Mouse (Mus musculus): Measurements from ENCODE around the gene Dnajb6. TPM values are rescaled to one million over a fixed set of nuclear protein-coding genes. Genes with fewer than 3 reads are reported as not detected.
A peak's percentile ranks its signal among the peaks of the same experiment; 100 is the strongest.
"Not testable (repeated sequence)": the region's sequence is repeated elsewhere in the genome, so short reads cannot be mapped to it uniquely, and the experiment has no call there.

Gene Dnajb6
- polyA plus RNA-seq, 1 experiment from 2014 or later: 115 TPM

DNA sequence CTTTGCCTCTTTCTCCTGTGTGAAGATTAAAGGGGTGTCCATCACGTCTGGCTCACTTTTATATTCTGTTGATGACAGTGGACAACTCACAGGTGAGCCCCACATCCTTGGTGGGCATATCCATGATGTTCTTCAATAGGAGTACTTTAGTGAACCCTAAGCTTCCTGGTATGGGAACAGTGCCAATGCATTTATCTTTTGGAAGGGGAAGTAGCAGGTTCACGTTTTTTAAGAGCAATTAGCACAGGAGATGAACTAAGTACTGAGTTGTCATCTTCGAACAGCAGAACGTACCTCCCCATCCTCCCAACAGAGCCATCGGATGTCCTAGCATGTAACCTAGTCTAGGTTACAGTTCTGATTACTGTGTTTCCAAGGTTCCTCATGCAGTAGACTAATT is 23.8 kb downstream of the Dnajb6 start:
- H3K4me1 ChIP-seq (replicated peaks): peaks cover 3% of the 10 kb centered on the region; the same call in 1 of the 2 replicates
- H3K9ac ChIP-seq: no peak overlapping the region
- no peak for ATAC-seq (ENCODE audit: insufficient number of reproducible peaks, low FRiP score)
- 71% methylated on average over 5 of the region's 5 CpGs for WGBS
- peaks cover 74% of the 10 kb centered on the region for H3K36me3 ChIP-seq
- H3K4me3 ChIP-seq: no peak overlapping the region
- no peaks in the 10 kb centered on the region for H3K9me3 ChIP-seq (replicated peaks)
- no peak overlapping the region for H3K27ac ChIP-seq (ENCODE audit: poor library complexity, severe bottlenecking)
- H3K4me2 ChIP-seq: no peak overlapping the region
- H3K27me3 ChIP-seq (replicated peaks): no peaks in the 10 kb centered on the region

DNA sequence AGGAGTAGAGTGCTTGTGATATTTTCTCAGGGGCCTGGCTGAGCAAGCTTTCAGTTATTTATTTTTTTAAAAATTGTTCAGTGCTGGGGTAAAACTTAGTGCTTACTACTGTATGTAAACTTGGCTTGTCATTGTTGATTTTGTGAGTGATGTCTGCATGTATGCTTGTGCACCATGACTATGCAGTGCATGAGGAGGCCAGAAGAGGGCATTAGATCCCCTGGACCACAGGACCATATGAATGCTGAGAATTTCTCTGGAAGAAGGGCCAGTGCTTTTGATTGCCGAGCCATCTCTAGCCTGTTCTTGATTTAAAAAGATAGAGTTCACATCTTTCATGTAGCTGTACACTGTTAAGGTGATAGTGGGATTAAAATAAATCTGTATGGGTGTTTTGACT is 35.4 kb downstream of the Dnajb6 start:
- no peaks in the 10 kb centered on the region for H3K9me3 ChIP-seq (replicated peaks)
- no peak overlapping the region for H3K4me3 ChIP-seq
- peaks cover 30% of the 10 kb centered on the region for H3K36me3 ChIP-seq
- no peaks in the 10 kb centered on the region for H3K27me3 ChIP-seq (replicated peaks)
- peaks cover 35% of the 10 kb centered on the region for H3K4me1 ChIP-seq (replicated peaks)
- no peak overlapping the region for H3K4me2 ChIP-seq
- WGBS: 85% methylated on average over 1 of the region's 1 CpGs
- no peak overlapping the region for H3K9ac ChIP-seq
- no peak for ATAC-seq (ENCODE audit: insufficient number of reproducible peaks, low FRiP score)
- no peak overlapping the region for H3K27ac ChIP-seq (ENCODE audit: poor library complexity, severe bottlenecking)

DNA sequence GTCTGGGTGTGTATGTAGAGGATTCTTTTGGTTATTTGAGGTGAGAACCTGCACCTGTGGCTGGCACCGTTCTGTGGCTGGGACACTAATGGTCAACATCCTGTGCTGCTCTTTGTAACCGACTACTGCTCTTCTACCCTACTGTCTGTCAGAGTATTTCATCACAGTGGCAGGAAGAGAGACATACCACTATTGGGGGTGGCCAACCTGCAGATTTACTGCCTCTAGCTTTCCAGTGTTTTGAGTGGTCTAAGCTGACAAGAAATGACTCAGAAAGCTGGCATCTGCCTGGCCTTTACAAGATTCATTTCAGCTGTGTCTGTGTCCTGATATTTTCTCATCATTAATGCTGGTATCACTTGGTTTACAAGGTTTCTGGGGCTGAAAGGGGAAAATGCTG is 36.5 kb downstream of the Dnajb6 start:
- Histone ChIP-seq H3K9ac (no peak overlapping the region), H3K27me3 (replicated peaks) (no peaks in the 10 kb centered on the region), H3K36me3 (peaks cover 29% of the 10 kb centered on the region), H3K27ac (ENCODE audit: poor library complexity, severe bottlenecking) (peak overlapping the region; percentile 70; the same call in 1 of the 2 replicates), H3K9me3 (replicated peaks) (no peaks in the 10 kb centered on the region), H3K4me3 (no peak overlapping the region), H3K4me1 (replicated peaks) (peaks cover 36% of the 10 kb centered on the region), H3K4me2 (0 out of 2 replicates have a peak overlapping the region, but pooled peaks have one; percentile 10)
- 48% methylated on average over 2 of the region's 2 CpGs for WGBS
- ATAC-seq (ENCODE audit: insufficient number of reproducible peaks, low FRiP score): 0 out of 2 replicates have a peak, but pooled peaks have one; percentile 27

DNA sequence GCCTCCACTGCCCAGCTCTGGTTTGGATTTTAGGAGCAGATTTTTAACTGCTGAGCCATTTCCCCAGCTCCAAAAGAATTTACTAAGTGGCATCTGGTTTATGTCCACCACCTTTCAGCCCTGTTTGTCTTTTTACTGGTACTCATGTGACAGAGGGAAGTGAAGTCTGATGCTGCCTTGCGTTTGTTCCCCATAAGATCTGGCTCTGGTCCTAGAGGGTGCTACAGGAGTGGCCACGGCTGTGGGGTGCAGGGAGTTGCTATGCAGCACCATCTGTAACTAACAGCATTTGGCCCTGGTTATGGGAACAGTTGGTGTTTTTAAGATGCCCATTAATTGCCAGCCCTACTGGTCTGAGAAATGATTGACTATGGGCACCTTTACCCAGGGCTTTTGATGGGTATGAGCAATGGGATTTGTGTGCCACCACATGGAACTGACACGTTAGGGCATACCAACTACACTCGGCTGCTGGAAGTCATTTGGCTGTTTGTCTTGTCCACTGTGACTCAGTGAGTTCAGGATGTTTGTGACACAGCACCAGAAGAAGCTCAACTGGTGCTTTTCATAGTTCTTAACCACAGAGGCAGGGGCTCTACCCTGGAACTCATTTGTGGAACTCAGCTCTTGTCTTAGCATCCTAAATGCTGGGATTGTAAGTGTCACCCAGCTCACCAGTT is 37.3 kb downstream of the Dnajb6 start:
- peaks cover 36% of the 10 kb centered on the region for H3K4me1 ChIP-seq (replicated peaks)
- peak overlapping the region; percentile 70; the same call in 1 of the 2 replicates for H3K27ac ChIP-seq (ENCODE audit: poor library complexity, severe bottlenecking)
- no peak for ATAC-seq (ENCODE audit: insufficient number of reproducible peaks, low FRiP score)
- H3K9ac ChIP-seq: no peak overlapping the region
- no peaks in the 10 kb centered on the region for H3K9me3 ChIP-seq (replicated peaks)
- 0 out of 2 replicates have a peak overlapping the region, but pooled peaks have one; percentile 10 for H3K4me2 ChIP-seq
- no peaks in the 10 kb centered on the region for H3K27me3 ChIP-seq (replicated peaks)
- H3K4me3 ChIP-seq: no peak overlapping the region
- peaks cover 27% of the 10 kb centered on the region for H3K36me3 ChIP-seq
- 61% methylated on average over 4 of the region's 4 CpGs for WGBS

DNA sequence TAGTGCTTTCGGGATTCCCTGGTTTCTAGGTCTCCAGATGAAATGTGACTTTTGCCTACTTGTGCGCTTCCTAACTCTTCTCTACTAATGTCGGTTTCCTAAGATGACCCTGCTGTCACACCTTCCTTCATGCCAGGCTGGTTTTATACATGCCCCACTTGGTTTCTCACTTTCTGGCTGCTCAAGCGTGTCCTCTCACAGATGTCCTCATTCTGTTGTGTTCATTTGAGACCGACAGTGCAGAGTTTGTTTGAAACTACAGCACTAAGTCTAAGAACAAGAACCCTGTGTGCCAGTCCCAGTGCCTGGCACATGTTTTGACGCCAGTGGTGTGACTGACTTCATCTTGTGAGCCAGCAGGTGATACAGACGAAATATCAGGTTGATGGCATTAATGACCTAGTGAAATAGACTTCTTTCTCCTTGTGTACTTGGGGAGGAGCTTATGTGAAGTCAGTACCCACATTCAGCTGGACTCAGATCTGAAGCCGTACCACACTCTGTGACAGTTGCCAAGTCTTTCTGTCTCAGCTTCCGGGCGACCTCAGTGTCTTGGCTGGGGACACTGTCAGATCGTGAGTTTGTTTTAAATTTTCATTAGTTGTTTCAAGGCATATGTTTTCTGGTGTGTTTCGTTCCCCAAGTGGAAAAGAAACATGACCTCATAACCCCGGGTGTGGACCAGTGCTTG is 38.1 kb downstream of the Dnajb6 start:
- Histone ChIP-seq H3K27me3 (replicated peaks) (no peaks in the 10 kb centered on the region), H3K9me3 (replicated peaks) (no peaks in the 10 kb centered on the region), H3K9ac (no peak overlapping the region), H3K27ac (ENCODE audit: poor library complexity, severe bottlenecking) (no peak overlapping the region), H3K4me3 (no peak overlapping the region), H3K36me3 (peaks cover 29% of the 10 kb centered on the region), H3K4me1 (replicated peaks) (peaks cover 36% of the 10 kb centered on the region), H3K4me2 (no peak overlapping the region)
- no peak for ATAC-seq (ENCODE audit: insufficient number of reproducible peaks, low FRiP score)
- 86% methylated on average over 13 of the region's 13 CpGs for WGBS

DNA sequence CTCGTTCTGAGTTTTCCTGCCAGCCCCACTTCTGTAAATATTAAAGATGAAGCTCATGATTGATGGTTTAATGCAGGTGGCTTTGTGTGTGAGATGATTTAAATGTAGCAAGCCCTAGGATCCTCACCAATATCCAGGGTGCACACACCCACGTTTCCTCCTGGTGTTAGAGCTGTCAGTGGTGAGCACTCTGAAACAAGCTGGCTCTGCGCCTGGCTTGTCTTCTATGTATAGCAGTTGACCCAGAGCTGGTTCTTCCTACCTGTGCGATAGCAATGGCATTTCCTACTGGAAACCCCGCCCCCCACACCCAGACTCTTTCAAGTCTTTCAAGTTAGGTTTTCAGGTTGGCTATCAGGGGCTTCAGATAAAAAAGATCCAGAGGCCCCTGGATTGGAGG is 39.9 kb downstream of the Dnajb6 start:
- Histone ChIP-seq H3K9ac (no peak overlapping the region), H3K4me2 (no peak overlapping the region), H3K4me3 (no peak overlapping the region), H3K4me1 (replicated peaks) (peaks cover 36% of the 10 kb centered on the region), H3K27me3 (replicated peaks) (no peaks in the 10 kb centered on the region), H3K27ac (ENCODE audit: poor library complexity, severe bottlenecking) (no peak overlapping the region; the same call in 1 of the 2 replicates), H3K36me3 (peaks cover 34% of the 10 kb centered on the region), H3K9me3 (replicated peaks) (no peaks in the 10 kb centered on the region)
- 64% methylated on average over 5 of the region's 5 CpGs for WGBS
- no peak for ATAC-seq (ENCODE audit: insufficient number of reproducible peaks, low FRiP score)

DNA sequence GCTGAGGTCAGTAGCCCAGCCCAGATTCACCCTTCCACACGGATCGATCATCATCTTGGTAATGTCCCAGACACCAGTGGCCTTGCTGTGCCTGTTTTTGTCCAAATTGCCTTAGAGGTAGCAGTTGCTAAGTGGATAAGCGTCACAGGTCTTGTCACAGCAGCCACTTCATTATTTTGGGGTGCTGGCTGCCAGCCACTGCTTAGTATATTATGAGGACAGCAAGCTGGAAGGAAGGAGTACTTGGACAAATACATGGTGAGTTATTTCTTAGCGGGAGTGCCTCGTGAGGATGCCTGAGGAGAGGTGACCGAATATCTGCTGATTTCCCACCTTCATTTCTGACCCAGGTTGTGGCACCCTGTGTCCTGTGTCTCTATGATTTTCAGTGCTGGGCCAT is 42.5 kb downstream of the Dnajb6 start:
- H3K4me3 ChIP-seq: no peak overlapping the region
- peaks cover 40% of the 10 kb centered on the region for H3K36me3 ChIP-seq
- ATAC-seq (ENCODE audit: insufficient number of reproducible peaks, low FRiP score): no peak
- H3K27me3 ChIP-seq (replicated peaks): no peaks in the 10 kb centered on the region
- H3K4me2 ChIP-seq: no peak overlapping the region
- H3K9me3 ChIP-seq (replicated peaks): no peaks in the 10 kb centered on the region
- H3K27ac ChIP-seq (ENCODE audit: poor library complexity, severe bottlenecking): no peak overlapping the region
- H3K9ac ChIP-seq: no peak overlapping the region
- WGBS: 91% methylated on average over 6 of the region's 6 CpGs
- H3K4me1 ChIP-seq (replicated peaks): peaks cover 19% of the 10 kb centered on the region

DNA sequence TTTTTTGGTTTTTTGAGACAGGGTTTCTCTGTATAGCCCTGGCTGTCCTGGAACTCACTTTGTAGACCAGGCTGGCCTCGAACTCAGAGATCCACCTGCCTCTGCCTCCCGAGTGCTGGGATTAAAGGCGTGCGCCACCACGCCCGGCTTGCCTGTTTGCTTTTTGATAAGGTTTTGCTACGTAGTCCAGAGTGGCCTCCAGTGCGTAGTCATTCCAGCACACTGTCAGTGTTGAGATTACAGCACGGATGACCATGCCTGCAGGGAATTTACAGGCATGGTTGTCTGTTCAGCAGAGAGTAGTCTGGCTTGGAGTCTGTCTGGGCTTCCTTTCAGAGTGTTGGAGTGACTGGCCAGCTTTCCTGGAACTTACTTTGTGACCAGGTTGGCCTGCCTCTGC is 44.2 kb downstream of the Dnajb6 start:
- Histone ChIP-seq H3K36me3 (peaks cover 39% of the 10 kb centered on the region), H3K4me1 (replicated peaks) (peaks cover 13% of the 10 kb centered on the region)
- not testable (repeated sequence) for H3K4me2 ChIP-seq; H3K9ac ChIP-seq; H3K27ac ChIP-seq (ENCODE audit: poor library complexity, severe bottlenecking); H3K27me3 ChIP-seq (replicated peaks); ATAC-seq (ENCODE audit: insufficient number of reproducible peaks, low FRiP score); H3K4me3 ChIP-seq; H3K9me3 ChIP-seq (replicated peaks)
- 71% methylated on average over 9 of the region's 9 CpGs for WGBS

DNA sequence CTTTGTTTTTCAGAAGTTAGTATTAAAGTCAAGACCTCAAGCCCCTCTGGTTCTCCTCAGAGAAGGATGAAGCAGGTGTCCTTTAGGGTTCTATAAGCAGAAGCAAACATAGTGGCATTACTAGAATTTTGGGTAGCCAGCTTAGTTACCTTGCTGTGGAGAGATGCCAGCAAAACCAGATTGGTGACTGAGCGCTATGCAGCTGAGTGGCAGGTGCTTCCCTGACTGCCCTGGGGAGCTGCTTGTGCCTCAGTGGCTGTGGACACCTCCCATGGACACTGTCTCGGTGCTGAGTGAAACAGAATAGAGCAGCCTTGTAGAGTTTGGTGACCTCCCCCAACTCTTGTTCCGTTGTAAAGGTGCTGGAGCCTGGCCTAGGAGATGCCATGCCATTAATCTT is 46.8 kb downstream of the Dnajb6 start:
- H3K27me3 ChIP-seq (replicated peaks): no peaks in the 10 kb centered on the region
- WGBS: 91% methylated on average over 3 of the region's 3 CpGs
- no peak for ATAC-seq (ENCODE audit: insufficient number of reproducible peaks, low FRiP score)
- no peak overlapping the region for H3K4me2 ChIP-seq
- H3K36me3 ChIP-seq: peaks cover 39% of the 10 kb centered on the region
- H3K9ac ChIP-seq: no peak overlapping the region
- no peak overlapping the region for H3K4me3 ChIP-seq
- no peaks in the 10 kb centered on the region for H3K4me1 ChIP-seq (replicated peaks)
- no peak overlapping the region for H3K27ac ChIP-seq (ENCODE audit: poor library complexity, severe bottlenecking)
- H3K9me3 ChIP-seq (replicated peaks): no peaks in the 10 kb centered on the region

DNA sequence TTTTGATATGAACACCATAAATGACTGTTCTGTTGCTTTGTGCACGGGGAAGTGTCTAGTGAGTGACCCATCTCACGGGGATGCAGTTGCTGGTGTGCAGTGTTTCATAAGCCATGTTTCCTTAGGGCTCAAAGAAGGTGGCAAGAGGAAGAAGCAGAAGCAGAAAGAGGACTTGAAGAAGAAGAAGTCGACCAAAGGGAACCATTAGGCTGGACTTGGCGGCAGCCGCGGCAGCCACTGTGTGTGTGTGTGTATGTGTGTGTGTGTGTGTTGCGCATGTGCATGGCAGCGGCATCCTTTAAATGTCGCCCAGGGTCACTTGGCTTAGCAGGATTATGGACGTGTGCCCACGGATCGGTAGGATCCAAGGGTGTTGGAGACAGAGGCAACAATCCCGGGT is 49.4 kb downstream of the Dnajb6 start:
- not testable (repeated sequence) for H3K4me2 ChIP-seq; H3K9me3 ChIP-seq (replicated peaks); H3K27ac ChIP-seq (ENCODE audit: poor library complexity, severe bottlenecking); H3K4me3 ChIP-seq; H3K4me1 ChIP-seq (replicated peaks); H3K27me3 ChIP-seq (replicated peaks); ATAC-seq (ENCODE audit: insufficient number of reproducible peaks, low FRiP score); H3K9ac ChIP-seq
- WGBS: 87% methylated on average over 10 of the region's 13 CpGs
- peaks cover 23% of the 10 kb centered on the region for H3K36me3 ChIP-seq

DNA sequence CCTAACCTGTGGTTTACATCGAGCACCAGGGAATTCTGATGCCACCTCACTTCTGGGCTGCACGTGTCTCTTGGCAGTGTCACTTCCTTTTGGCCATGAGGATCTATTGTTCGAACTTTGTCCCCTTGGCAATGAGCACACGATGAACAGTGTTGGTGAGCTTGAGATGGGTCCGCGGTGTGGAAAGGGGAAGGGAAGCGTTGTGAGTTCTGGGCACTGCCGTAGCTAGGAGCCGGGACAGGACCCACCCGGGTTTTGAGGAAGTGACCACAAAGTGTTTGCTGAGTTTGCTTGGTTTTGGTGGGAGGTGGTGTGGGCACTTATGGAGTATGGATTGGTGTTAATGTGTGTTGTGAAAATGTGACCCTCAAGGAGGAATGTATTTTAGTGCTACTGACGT is 50.5 kb downstream of the Dnajb6 start:
- peaks cover 16% of the 10 kb centered on the region for H3K36me3 ChIP-seq
- H3K27ac ChIP-seq (ENCODE audit: poor library complexity, severe bottlenecking); H3K4me2 ChIP-seq; H3K4me1 ChIP-seq (replicated peaks); H3K9me3 ChIP-seq (replicated peaks); H3K27me3 ChIP-seq (replicated peaks); H3K4me3 ChIP-seq; ATAC-seq (ENCODE audit: insufficient number of reproducible peaks, low FRiP score); H3K9ac ChIP-seq: not testable (repeated sequence)
- 97% methylated on average over 1 of the region's 11 CpGs for WGBS

All from heart, embryonic 12.5 days (tissue).